Mouse (Mus musculus): ENCODE measurements at regions not wholly inside any gene's neighbourhood (a gene's known extent, or its start where the extent isn't known, plus 50 kb on each side); places are given as distances from the start of the nearest gene placed in this dataset.
"Not testable (repeated sequence)": the region's sequence is repeated elsewhere in the genome, so short reads cannot be mapped to it uniquely, and the experiment has no call there.

DNA sequence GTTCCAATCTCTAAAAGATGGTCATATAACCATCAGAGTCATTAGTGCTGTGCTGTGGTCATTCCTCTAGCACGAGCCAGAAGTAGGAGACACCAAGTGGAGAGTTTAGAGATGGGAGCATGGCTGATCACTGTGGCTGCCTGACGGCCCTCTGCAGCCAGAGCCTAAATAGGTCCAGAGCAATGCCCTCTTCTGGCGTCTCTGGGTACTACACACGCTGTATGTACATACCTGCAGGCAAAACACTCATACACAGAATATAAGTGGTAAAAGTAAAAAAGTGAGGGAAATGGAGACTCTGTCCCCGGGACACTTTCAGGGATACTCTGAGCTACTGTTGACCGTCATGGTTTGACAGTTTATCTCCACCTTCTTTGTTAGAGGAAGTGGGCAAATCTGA, 91.4 kb downstream of the Gm21738 start:
- H3K9me3 ChIP-seq = peaks cover 63% of the 10 kb centered on the region
- H3K27ac ChIP-seq (replicated peaks) = no peak overlapping the region
- no peaks in the 10 kb centered on the region for H3K27me3 ChIP-seq
- no peak overlapping the region for H3K4me3 ChIP-seq
- 84% methylated on average over 6 of the region's 6 CpGs for WGBS
- no peak overlapping the region for H3K4me2 ChIP-seq (replicated peaks)
- H3K9ac ChIP-seq (replicated peaks) = no peak overlapping the region
- no peak for ATAC-seq (ENCODE audit: low FRiP score, low read depth)
- H3K4me1 ChIP-seq = no peaks in the 10 kb centered on the region
- H3K36me3 ChIP-seq = no peaks in the 10 kb centered on the region

DNA sequence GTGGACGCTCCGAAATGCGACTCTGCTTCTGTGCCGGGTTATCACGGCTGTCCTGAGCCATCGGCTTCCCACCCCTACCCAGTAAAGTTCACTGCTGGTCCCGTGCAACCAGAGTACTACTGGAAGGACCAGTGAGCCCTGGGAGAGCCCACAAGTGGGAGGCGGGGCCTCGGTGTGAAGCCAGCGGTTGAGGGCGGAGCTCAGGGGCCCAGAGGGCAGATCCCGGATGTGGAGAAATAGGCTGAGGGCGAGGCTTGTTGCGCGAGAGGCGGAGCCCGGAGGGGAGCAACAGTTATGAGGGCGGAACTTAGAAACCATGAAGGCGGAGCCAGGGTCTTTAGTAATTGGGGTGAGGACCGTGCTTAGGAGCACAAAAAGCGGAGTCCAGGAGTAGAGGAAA, 107.1 kb downstream of the Gm21738 start:
- H3K27ac ChIP-seq (replicated peaks) = no peak overlapping the region
- H3K4me1 ChIP-seq = no peaks in the 10 kb centered on the region
- 74% methylated on average over 21 of the region's 21 CpGs for WGBS
- no peak overlapping the region for H3K9ac ChIP-seq (replicated peaks)
- H3K27me3 ChIP-seq = no peaks in the 10 kb centered on the region
- no peak overlapping the region for H3K4me2 ChIP-seq (replicated peaks)
- H3K9me3 ChIP-seq = peaks cover 26% of the 10 kb centered on the region
- no peak overlapping the region for H3K4me3 ChIP-seq
- no peaks in the 10 kb centered on the region for H3K36me3 ChIP-seq
- no peak for ATAC-seq (ENCODE audit: low FRiP score, low read depth)

DNA sequence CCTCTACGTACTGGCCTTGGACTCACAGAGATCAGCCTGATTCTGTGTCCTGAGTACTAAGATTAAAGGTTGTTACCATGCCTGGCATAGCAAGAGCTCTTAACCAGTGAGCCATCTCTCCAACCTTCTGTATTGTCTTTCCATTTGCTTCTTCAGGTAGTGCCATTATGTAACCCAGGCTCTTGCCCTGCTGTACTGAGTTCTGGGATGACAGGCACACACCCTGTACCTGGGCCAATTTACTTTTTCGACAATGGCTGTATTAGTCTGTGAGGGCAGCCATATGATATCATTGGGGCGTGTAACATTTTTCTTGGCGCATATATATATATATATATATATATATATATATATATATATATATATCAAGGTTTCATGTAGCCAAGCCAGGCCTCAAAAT, 115.9 kb downstream of the Gm21738 start:
- ATAC-seq (ENCODE audit: low FRiP score, low read depth) = not testable (repeated sequence)

DNA sequence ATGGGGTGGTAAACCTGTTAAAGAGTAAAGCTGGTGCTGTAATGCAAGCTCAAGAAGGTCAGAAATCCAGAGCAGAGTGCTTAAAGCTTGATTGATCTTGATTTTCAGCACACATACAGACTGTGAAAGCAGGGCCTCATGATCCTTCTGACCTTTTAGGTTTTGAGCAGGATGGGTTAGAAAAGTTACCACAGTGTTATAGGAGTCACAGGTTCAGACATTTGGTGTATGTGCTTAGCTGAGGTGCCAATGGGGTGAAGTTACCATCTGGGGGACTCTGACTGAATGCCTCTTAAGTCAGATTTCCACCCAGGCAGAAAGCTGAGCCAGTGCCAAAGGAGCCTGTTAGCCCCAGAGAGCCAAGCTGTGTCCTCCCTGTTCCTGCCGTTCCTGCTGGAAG, 139.6 kb downstream of the Gm21738 start:
- Histone ChIP-seq H3K4me3 (no peak overlapping the region), H3K36me3 (no peaks in the 10 kb centered on the region), H3K27me3 (no peaks in the 10 kb centered on the region), H3K9me3 (peaks cover 33% of the 10 kb centered on the region), H3K9ac (replicated peaks) (no peak overlapping the region), H3K27ac (replicated peaks) (no peak overlapping the region), H3K4me2 (replicated peaks) (no peak overlapping the region), H3K4me1 (no peaks in the 10 kb centered on the region)
- ATAC-seq (ENCODE audit: low FRiP score, low read depth) = no peak
- WGBS = 80% methylated on average over 1 of the region's 1 CpGs

More for the DNA sequence above, 115.9 kb downstream of the Gm21738 start:
- H3K27ac ChIP-seq (replicated peaks); H3K36me3 ChIP-seq; H3K4me2 ChIP-seq (replicated peaks); H3K4me1 ChIP-seq; H3K4me3 ChIP-seq; H3K27me3 ChIP-seq; H3K9ac ChIP-seq (replicated peaks); H3K9me3 ChIP-seq: not testable (repeated sequence)
- WGBS = 48% methylated on average over 4 of the region's 4 CpGs

DNA sequence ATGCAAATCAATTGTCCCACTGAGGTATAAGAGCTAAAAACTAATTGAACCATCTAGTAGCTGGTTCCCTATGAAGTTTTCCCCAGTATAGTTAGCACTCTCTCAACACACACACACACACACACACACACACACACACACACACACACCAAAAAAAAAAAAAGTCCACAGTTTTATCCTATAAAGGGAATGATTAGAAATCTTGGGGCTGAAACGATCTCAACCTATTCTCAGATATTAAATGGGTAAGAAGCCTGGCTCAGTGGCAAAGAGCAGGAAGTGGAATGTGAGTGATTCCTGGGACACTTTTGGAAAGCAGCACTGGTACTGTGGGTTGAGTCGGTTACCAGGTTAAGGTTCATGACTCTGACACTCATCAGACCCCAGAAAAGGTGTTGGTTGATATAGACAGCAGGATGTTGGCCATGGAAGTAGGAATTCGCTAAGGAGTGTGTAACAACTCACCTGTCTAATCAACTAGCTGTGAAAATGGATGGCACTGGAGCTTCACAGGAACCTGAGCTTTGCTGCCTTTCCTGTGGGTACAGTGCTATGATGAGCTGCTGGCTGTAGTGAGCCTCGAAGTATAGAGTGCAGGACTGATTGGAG, 140.8 kb downstream of the Gm21738 start:
- Histone ChIP-seq H3K9me3 (peaks cover 34% of the 10 kb centered on the region), H3K4me2 (replicated peaks) (no peak overlapping the region), H3K27ac (replicated peaks) (no peak overlapping the region), H3K9ac (replicated peaks) (no peak overlapping the region), H3K36me3 (no peaks in the 10 kb centered on the region), H3K4me3 (no peak overlapping the region), H3K4me1 (no peaks in the 10 kb centered on the region), H3K27me3 (no peaks in the 10 kb centered on the region)
- 0 out of 2 replicates have a peak, but pooled peaks have one; percentile 49 for ATAC-seq (ENCODE audit: low FRiP score, low read depth)
- 61% methylated on average over 4 of the region's 4 CpGs for WGBS

Measured in midbrain, embryonic 12.5 days (tissue).